Mouse (Mus musculus) embryo, embryonic 10 days (tissue): ENCODE measurements around the gene Wasf2.

ENCODE experiments used
- DNase-seq: peaks from one replicate; pipeline ENCODE4 v3.0.0-alpha.2; 2015; ENCODE audit warnings: low spot score

Wasf2 gene

DNA sequence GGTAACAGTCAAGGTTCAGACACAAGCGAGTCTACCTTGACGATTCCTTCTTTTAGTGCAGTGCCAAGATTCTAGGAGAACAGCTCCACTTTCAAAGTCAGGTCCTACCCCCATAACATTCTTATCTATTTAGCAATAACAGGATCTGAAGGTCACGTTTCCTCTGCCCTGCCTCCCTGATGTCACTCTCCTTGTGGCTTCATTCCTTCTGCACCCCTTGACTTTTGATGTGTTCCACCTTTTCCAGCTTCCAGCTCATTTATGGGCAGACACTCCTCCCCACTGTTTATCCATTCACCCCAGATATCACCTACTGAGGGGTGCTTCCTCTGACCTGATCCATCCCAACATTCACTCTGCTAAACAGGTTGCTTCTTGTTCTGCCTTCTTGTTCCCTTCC is 3.2 kb upstream of the Wasf2 start:
- no peak for DNase-seq

DNA sequence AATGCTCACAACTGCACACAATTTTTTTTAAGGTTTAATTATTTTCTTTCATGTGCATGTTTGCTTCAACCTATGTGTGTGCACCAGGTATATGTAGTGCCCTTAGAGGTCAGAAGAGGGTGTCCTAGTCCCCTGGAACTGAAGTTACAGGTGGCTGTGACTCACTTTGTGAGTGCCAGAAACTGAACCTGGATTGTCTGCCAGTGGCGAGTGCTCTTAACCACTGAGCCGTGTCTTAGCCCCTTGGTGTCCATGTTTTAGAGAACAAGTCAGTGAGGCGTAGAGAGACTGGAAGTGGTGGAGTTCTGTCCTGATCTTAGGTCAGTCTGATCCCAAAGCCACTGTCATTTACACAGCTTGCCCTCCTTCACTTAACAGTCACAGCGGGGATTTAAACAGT is 2.4 kb upstream of the Wasf2 start:
- DNase-seq = no peak

DNA sequence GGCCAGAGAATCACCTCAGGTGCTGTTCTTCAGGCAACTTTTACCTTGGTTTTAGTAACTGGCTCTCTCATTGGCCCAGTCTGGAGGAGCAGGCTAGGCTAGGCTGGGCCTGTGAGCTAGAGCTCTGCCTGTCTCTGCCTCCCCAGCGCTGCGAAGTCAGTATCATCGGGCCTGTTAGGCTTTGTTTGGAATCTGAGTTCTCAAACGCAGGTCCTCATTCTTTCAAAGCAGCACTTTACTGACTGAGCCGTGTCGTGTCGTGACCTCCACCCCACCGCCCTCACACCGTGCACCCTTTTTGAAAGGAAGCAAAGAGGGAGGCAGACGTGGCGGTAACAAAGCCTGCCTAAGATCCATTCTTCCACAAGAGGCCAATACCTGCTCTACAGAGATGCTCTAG is 914 bp upstream of the Wasf2 start:
- no peak for DNase-seq

DNA sequence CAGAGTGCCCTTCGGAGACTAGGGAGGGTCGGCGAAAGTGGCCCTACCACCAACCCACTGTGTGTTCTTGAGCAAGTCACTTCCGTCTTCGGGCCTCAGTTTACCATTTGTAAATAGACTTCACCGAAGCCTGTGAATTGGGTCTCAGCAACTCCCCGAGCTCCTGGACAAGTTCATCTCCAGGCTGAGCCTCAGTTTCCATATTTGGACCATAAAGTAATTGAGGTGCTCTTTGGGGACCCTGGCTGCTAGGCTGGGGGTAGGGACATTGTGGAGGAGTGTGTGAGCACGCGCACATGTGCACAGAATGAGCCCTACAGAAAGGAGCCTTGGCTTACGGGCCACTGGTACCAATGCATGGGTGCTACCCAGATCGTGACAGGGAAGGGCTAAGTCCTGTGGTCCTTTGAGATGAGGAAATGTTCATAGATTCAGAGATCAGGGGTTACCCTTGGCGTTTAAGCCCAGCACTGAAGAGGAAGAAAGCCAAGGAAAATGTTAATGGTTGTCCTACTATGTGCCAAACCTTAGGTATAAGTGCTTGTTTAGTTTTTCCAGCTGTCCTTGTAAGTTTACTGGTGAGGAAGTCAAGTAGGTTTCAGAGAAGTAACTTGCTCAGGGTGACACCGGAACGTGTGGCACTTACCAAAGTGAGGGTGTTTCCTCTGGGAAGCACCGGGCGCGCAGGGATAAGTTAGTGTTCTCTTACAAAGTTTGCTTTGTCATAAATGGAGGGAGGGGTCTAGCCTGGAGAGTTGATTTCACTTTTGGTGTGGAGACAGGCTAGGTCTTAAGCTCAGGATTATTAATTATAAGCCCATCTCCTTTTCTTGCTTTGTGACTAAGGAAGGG is 811 bp downstream of the Wasf2 start:
- DNase-seq = peak; percentile 31

DNA sequence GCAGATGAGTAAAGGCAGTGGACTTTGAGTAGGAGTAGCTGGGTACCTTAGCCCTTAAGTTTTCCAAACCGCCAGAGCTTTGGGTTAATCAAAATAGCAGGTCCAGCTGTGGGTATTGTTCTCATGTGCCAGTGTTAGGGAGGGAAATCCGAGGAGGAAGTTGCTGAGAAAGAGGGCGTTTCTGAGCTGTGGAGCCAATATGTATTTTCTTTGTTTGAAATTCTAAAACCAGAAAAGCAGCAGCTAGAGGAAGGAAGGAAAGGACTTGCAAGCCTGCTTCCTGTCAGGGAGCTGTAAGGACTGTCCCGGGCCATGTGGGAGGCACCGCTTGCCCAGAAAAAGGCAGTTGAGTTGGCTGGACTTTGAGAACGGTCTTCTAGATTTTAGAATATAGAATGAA is 1.7 kb downstream of the Wasf2 start:
- DNase-seq = peak; percentile 33

DNA sequence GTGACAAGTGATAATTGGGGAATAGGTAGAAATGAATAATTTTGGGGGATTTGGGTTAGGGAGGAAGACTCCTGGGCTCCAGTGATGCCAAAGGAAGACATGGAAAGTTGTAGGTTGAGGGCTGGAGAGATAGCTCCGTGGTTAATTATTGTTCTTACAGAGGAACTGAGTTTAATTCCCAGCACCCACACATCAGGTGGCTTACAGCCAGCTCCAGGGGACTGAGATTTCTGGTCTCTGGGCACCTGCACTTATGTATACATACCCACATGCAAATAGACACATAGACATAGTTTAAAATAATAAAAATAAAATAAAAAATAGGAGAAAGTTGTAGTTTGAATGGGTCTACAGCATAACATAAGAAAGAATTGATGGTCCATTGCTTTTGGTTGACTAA is 6.6 kb downstream of the Wasf2 start:
- DNase-seq = no peak

DNA sequence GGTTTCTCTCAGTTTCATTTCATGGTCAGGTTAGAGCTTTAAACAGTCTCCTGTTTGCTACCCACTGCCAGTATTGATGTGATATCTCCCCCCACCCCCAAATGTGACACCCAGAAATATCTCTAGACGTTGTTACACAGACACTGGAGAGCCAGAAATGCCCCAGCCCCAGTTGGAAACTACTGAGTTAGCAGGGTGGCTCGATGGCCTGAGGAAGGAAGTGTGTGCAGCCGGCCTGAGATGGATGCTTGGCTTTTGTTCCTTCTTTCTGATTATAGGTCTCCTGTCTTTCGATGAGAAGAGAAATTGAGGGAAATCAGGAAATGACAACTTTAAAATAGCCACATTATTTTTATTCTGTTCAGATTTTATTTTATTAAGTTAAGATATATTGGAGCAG is 8.7 kb downstream of the Wasf2 start:
- no peak for DNase-seq

DNA sequence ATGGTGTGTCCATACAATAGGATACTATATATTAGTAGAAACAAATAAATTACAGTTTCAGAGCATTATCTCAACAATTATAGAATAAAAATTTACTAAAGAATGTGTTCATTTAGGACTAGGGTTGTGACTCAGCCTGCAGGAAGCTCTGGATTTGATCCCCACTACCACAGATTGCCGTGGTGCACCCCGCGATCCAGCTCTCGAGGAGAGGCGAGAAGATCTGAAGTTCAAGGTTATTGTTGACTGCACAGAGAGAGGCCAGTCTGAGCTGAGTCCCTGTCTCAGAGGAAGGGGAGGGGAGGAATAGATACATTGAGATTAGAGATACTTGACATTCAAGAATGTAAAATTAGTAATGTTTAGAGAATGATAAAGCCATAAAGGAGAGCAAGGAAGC is 24.7 kb downstream of the Wasf2 start:
- no peak for DNase-seq

DNA sequence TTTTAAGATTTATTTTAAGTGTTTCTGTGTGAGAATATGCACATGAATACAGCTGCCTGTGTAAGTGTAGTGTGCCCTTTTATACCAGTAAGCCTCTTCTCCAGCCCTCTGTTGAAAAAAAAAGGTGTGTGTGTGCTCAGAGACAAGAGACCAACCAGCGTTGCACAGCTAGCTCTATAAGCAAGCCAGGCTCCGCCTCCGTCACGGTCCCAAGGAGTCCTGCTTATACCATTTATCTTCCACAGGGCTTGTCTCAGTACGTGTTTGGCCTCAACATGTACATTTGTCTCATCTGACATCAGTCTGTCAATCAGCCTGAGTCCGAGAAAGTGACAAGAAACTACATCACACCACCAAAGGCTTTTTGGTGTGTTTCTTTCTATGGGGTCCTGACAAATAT is 25.4 kb downstream of the Wasf2 start:
- no peak for DNase-seq

DNA sequence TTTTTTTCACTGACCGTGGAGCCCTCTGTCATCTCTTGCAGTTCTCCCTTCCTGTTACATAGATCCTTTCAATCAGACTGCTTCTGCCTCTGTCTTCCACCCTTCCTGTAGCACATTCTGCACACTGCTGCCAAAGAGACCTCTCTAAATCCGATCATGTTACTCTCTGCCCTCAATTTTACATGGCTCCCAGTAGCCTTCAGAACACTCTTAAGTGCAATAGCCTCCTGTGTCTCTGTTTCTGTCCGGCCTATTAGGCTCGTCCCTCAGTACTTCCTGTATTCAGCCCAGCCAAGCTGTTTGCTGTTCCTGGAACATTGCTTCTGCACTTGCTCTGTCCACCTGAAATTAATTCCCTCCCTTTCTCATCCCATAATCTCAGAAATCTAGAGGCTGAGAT is 26.1 kb downstream of the Wasf2 start:
- no peak for DNase-seq

DNA sequence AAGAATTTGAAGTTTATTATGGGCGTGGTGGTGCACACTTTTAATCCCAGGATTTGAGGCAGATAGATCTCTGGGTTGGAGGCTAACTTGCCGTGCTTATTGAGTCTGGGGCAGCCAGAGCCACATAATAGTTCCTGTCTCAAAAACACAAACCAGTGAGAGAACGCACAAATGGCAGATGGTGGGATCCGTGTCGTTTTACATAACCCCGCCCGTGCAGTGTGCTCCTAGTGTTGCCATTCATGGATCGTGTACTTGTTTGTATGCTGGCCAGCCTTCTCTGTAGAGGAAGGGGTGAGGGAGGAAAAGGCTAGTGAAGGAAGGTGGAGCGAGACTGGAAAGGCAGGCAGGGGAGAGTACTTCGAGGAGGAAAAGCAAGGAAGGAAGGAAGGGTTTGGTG is 26.5 kb downstream of the Wasf2 start:
- DNase-seq = no peak

DNA sequence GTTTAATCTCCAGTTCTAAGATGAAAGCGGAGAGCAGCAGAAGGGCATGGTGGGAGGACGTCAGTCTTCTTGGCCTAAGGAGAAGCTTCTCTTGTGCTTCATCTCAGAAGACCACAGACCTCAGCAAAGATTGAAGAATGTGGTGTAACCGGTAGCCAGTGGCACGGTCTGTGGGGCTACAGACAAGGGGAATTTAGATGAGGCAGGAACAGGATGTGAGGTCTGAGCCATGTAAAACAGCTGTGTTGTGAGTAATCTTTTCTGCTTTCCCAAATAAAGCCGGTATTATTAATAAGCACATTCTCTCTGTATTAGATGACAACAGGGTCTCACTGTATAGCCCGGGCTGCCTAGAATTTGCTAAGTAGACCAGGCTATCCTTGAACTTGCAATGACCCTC is 28.8 kb downstream of the Wasf2 start:
- DNase-seq = no peak

DNA sequence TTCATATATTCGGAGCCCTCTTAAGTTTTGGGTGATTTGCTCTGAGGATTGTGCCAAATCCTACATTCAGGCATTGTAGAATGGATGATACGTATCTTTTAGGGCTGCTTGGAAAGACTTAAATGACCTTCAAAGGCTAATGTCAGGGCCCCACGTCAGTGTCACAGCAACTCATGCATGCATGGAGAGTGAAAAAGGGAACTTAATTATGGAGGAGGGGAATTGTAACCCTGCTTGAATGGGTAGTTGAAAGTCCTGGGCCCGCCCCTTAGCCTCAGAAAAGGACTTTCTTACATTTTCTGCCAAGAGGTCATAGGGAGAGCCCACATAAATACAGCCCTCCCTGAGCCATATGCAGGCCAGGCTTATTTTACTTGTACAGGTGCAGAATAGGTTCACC is 29.3 kb downstream of the Wasf2 start:
- DNase-seq = no peak

DNA sequence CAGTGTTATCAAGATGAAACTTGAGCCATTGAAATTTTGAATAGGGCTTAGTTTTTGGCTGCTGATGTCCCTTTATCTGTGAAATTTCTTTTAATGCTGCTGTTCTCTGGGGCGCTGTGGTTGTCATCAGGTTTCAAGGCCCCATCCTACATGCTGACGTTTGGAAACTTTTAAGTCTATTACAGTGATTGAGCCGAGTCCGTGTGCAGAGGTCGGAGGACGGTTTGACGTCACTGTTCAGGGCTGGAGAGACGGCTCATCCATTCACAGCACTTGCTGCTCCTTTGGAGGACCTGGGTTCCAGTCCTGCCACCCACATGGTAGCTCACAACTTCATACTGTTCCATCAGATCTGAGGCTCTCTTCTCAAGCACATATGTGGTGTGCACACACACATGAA is 29.9 kb downstream of the Wasf2 start:
- no peak for DNase-seq

DNA sequence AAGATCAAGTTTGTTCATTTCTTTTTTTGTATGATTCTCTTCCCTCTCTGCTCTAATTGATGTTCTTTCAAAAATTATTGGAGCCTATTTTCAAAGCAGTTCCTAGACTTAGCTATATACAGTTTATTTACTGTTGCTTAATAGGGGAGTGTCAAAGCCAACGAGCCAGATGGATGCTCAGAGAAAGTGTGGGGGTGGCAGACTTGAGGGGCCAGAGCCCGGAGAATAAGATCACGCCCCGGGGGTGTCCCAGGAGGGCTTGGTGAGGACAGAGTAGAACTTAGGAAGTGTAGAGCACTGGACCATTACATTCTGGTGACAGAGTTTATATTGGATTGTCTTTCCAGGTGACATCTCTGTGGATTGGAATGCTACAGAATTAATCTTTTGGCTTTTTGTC is 30.5 kb downstream of the Wasf2 start:
- DNase-seq = no peak

DNA sequence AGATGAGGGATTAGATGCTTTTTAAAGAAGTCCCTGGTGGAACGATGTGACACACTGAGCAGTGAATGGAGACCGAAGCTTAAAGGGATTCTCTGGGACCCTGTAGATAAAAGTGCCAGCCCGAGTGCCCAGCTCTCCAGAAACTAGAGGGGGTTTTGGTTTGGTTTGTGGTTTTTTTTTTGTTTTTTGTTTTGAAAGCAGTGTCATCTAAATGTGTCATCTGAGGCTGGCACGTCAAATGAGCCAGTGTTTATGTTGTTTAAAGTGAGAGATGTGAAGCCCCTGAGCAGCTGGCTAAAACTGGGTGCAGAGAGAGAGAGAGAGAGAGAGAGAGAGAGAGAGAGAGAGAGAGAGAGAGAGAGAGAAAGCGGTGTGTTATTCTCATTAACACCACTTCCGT is 31.9 kb downstream of the Wasf2 start:
- no peak for DNase-seq

DNA sequence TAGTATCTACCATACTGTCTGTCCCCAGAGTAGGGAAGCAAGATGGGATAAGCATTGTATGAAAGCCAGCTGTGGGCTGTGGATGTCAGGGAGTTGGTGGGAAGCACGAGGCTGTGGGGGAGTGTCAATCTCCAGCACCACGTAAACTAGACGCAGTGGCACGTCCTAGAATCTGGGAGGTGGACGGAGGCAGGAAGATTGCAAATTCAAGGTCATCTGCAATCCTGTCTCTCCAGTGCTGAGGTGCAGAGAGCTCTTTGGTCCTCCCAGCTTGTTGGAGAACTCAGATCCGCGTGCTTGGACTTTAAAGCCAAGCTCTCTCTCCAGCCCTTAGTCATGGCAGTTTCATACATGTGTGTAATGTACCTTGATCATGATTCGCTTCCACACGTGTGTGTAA is 36.5 kb downstream of the Wasf2 start:
- DNase-seq = no peak

DNA sequence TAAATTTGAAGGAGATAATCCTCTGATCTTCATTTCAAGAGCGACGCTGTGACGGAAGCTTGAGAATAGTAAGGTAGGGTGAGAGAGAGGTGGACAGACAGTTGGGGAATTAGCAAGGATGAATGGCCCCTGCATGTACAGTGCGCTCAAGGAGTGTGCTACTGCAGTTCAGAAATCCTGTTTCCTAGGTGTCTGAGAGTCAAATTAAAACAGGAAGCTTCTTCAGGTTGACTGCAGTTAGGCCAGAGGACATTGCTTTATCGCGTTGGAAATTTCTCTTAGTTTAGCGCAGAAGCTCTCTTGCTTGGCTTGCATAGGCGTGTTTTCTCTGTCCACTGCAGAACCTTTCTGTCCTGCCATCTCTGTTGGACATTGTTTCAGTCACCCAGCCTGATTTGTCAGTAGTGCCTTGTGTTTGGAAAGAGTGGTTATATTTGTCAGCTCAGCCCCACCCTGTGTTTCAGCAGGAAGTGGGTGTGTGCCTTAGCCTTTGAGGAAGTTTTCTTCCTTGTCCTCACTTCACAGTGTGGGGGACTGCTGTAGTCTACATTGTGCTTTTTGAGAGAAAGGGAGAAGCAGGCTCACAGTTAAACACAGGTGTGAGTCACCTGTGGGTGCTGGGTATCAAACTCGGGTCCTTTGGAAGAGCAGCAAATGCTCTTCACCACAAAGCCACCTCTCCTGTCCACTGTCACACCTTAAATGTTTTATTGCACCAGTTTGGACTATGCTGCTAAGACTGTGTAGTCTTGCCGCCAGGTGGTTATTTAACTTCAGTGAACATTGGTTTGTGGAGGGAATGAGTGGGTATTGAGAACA is 39.1 kb downstream of the Wasf2 start:
- DNase-seq = no peak

DNA sequence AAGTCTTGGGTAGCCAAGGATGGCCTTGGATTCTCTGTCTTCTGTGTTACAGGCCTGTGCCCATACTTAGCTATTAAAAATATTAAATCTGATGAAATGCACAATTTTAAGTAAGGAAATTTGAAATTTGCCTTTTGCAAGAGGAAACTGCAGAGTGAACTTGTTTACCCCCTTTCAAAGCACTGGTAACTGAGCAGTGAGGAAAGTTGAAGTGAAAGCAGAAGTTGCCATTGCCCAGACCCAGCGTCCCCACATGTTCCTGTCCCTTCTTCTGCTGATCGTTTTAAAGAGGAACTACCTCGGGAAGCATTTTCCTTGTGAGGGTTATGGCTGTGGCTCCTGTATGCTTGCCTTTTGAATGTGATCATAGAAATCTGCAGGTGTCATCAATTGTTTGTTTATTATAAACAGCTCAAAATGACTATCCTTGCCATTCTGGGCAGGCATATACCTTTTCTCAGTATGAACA is 39.8 kb downstream of the Wasf2 start:
- DNase-seq = no peak

DNA sequence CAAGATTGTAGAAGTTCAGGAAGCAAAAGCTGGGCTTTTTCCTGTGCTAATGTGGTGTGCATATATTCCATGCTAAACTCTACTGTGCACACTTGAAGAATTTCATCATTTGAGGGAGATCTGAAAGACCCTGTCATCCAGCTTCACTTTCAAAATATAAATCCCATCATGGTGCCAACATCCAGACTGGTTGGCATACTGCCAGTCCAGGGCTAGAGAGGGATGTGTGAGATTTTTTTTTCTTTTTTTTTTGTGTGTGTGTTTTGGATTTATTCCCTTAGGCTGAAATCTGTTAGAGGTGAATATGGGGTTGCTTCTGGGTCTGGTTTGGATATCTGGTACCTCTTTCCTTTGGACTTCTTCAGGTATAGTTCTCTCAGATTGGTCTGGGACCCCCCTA is 40.3 kb downstream of the Wasf2 start:
- DNase-seq = no peak

DNA sequence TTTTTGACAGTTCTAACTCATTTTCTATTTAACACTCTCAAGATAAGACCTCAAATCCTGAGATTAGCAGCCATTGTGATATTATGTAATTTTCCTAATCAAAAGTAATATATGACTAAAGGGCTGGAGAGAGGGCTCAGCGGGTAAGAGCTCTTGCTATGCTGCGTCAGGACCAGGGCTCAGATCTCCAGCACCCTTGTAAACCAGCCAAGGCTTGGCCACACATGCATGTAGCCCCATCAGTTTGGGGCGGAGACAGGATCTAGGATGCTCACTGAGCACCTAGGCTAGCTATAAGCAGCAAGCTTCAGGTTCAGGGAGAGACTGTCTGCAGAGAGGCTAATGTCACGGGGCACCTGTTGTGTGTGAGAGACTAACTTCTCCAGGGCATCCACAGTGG is 42.1 kb downstream of the Wasf2 start:
- DNase-seq = no peak

DNA sequence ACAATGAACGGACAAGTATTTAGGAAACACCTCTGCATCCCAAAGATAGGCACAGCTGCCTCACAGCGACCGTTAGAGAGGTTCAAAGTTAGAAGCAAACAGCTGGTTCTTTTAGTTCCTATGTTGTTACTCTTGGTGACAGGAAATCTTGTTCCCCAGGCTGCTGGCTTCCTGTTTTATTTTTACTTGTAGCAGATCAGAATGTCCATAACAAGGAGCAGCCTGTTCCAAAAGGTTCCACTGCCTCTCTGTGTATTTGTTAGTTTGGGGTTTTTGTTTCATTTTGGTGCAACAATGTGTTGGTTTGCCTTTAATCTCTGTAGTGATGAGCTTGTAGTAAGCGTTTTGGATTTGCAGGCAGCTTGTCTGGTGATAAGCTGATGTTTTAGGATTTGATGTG is 44.1 kb downstream of the Wasf2 start:
- DNase-seq = no peak

DNA sequence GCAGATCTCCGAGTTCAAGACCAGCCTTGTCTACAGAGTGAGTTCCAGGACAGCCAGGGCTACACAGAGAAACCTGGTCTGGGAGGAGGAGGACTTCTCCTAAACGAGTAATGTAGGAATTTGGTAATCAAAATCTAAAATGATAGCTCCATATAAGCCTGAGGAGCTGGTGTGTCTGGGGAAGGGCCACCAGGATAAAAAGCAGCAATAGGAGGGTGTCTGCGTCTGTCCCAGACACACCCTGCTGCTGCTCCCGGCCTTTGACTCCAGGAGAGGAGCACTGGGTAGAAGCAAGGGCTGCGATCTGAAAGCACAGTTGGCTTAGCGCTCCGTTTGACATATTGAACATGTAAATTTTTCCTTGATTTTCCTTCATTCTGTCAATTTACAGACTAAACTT is 45.0 kb downstream of the Wasf2 start:
- DNase-seq = no peak
